In genomic region chr9:94607011-94607749, GRCm38 (mm10) we compare ENCODE assay signal across 12 mouse cellular contexts.
DNase-seq lines count a peak whose midpoint lies in the region; ATAC-seq and TF ChIP-seq lines count a peak whose summit lies in the region.
"Had no signal": no experiment of that assay in that cellular context is flagged by ENCODE, and none has a peak within 500 bp of the region (broad histone marks: within the 10 kb centered on the region; RNA-seq: fewer than 3 reads in every experiment).

No protein-coding gene starts in this region.

- H3K4me3 ChIP-seq in liver, embryonic 12.5 days = no peak overlapping the region
- H3K4me3 ChIP-seq in olfactory bulb, adult 2 months (ENCODE audit: insufficient read depth, low read depth, low read length) = no peak overlapping the region
- no peak overlapping the region for H3K4me3 ChIP-seq in kidney, embryonic 15.5 days (replicated peaks)
- H3K4me3 ChIP-seq in hindbrain, embryonic 12.5 days = no peak overlapping the region
- no peak overlapping the region for H3K4me3 ChIP-seq in forebrain, embryonic 11.5 days (ENCODE audit: low read depth, low read length)
- H3K4me3 ChIP-seq: heart, embryonic 10.5 days; midbrain, embryonic 12.5 days; neural tube, embryonic 15.5 days had no signal

- H3K4me1 ChIP-seq in liver, embryonic 12.5 days = peaks cover 7% of the 10 kb centered on the region
- peaks cover 5% of the 10 kb centered on the region for H3K4me1 ChIP-seq in olfactory bulb, adult 2 months (ENCODE audit: control insufficient read depth, insufficient read depth, low read length)
- no peaks in the 10 kb centered on the region for H3K4me1 ChIP-seq in kidney, embryonic 15.5 days
- H3K4me1 ChIP-seq in hindbrain, embryonic 12.5 days = peaks cover 4% of the 10 kb centered on the region
- peaks cover 2% of the 10 kb centered on the region; the same call in 1 of the 2 replicates for H3K4me1 ChIP-seq in forebrain, embryonic 11.5 days (replicated peaks; ENCODE audit: control insufficient read depth, insufficient read depth, low read length)
- H3K4me1 ChIP-seq: heart, embryonic 10.5 days had no signal

- DNase-seq in spleen, postnatal 4 days (ENCODE audit: low spot score in 2 of 2) = peak; percentile 2 to 36
- DNase-seq in spleen, postnatal 10 days (ENCODE audit: low spot score in 2 of 2) = no peak
- DNase-seq in brain, adult 2 months (ENCODE audit: low read depth, low spot score) = peak; percentile 78
- no peak for DNase-seq in forebrain, embryonic 11.5 days (ENCODE audit: low spot score)

- no peaks in the 10 kb centered on the region for H3K36me3 ChIP-seq in liver, embryonic 12.5 days
- no peaks in the 10 kb centered on the region for H3K36me3 ChIP-seq in kidney, embryonic 15.5 days
- no peaks in the 10 kb centered on the region for H3K36me3 ChIP-seq in hindbrain, embryonic 12.5 days
- no peaks in the 10 kb centered on the region for H3K36me3 ChIP-seq in forebrain, embryonic 11.5 days (ENCODE audit: control insufficient read depth, insufficient read depth, low read length)
- H3K36me3 ChIP-seq: heart, embryonic 10.5 days; midbrain, embryonic 12.5 days; neural tube, embryonic 15.5 days had no signal

- no peak for TF ChIP-seq POLR2A in olfactory bulb, adult 2 months (IDR thresholded peaks at IDR 0.05; ENCODE audit: insufficient read depth, low read depth, low read length)

- no peak overlapping the region for H3K9ac ChIP-seq in liver, embryonic 12.5 days
- H3K9ac ChIP-seq in kidney, embryonic 15.5 days = no peak overlapping the region
- no peak overlapping the region for H3K9ac ChIP-seq in hindbrain, embryonic 12.5 days
- no peak overlapping the region for H3K9ac ChIP-seq in forebrain, embryonic 11.5 days (ENCODE audit: low read length)
- H3K9ac ChIP-seq: midbrain, embryonic 12.5 days; neural tube, embryonic 15.5 days had no signal

- H3K4me2 ChIP-seq in liver, embryonic 12.5 days = no peak overlapping the region
- no peak overlapping the region for H3K4me2 ChIP-seq in kidney, embryonic 15.5 days
- no peak overlapping the region for H3K4me2 ChIP-seq in hindbrain, embryonic 12.5 days (replicated peaks)
- H3K4me2 ChIP-seq in forebrain, embryonic 11.5 days (ENCODE audit: low read depth, low read length, severe bottlenecking) = no peak overlapping the region
- H3K4me2 ChIP-seq: midbrain, embryonic 12.5 days; neural tube, embryonic 15.5 days had no signal

- no peak overlapping the region for H3K27ac ChIP-seq in liver, embryonic 12.5 days
- H3K27ac ChIP-seq in olfactory bulb, adult 2 months (ENCODE audit: insufficient read depth, low read depth, low read length) = 0 out of 2 replicates have a peak overlapping the region, but pooled peaks have one; percentile 29
- H3K27ac ChIP-seq in kidney, embryonic 15.5 days = no peak overlapping the region
- H3K27ac ChIP-seq in hindbrain, embryonic 12.5 days = no peak overlapping the region
- no peak overlapping the region for H3K27ac ChIP-seq in forebrain, embryonic 11.5 days (ENCODE audit: low read depth, low read length)
- H3K27ac ChIP-seq: heart, embryonic 10.5 days; midbrain, embryonic 12.5 days; neural tube, embryonic 15.5 days had no signal

- H3K9me3 ChIP-seq in liver, embryonic 12.5 days (replicated peaks) = no peaks in the 10 kb centered on the region
- H3K9me3 ChIP-seq in kidney, embryonic 15.5 days (replicated peaks) = no peaks in the 10 kb centered on the region
- no peaks in the 10 kb centered on the region for H3K9me3 ChIP-seq in hindbrain, embryonic 12.5 days (replicated peaks)
- H3K9me3 ChIP-seq in forebrain, embryonic 11.5 days (ENCODE audit: control insufficient read depth, low read length) = no peaks in the 10 kb centered on the region
- H3K9me3 ChIP-seq: heart, embryonic 10.5 days; midbrain, embryonic 12.5 days; neural tube, embryonic 15.5 days had no signal

- no peaks in the 10 kb centered on the region for H3K27me3 ChIP-seq in liver, embryonic 12.5 days (replicated peaks)
- no peaks in the 10 kb centered on the region for H3K27me3 ChIP-seq in kidney, embryonic 15.5 days
- H3K27me3 ChIP-seq in hindbrain, embryonic 12.5 days = no peaks in the 10 kb centered on the region
- H3K27me3 ChIP-seq in forebrain, embryonic 11.5 days (ENCODE audit: control insufficient read depth, insufficient read depth, low read length) = no peaks in the 10 kb centered on the region
- H3K27me3 ChIP-seq: midbrain, embryonic 12.5 days; neural tube, embryonic 15.5 days had no signal

- ATAC-seq in liver, embryonic 12.5 days = peak; percentile 75; the same call in 1 of the 2 replicates
- no peak for ATAC-seq in kidney, embryonic 15.5 days (replicated peaks; ENCODE audit: low FRiP score)
- no peak for ATAC-seq in hindbrain, embryonic 12.5 days (ENCODE audit: low FRiP score)
- ATAC-seq in forebrain, embryonic 11.5 days (replicated peaks; ENCODE audit: low FRiP score) = no peak
- ATAC-seq: lung, postnatal 0 days had no signal

- TF ChIP-seq CTCF in olfactory bulb, adult 2 months (IDR thresholded peaks at IDR 0.05; ENCODE audit: insufficient read depth, low read depth, low read length) = no peak

- WGBS in liver, embryonic 12.5 days (ENCODE audit: insufficient replicate concordance) = 57% methylated on average over 13 of the region's 13 CpGs
- 45% methylated on average over 13 of the region's 13 CpGs for WGBS in olfactory bulb, adult 2 months
- WGBS in kidney, embryonic 15.5 days = 71% methylated on average over 13 of the region's 13 CpGs
- 81% methylated on average over 13 of the region's 13 CpGs for WGBS in hindbrain, embryonic 12.5 days
- 87% methylated on average over 13 of the region's 13 CpGs for WGBS in forebrain, embryonic 11.5 days

Comparison
In these comparisons a context has a peak if more than half of its experiments do, and no peak if none do; other contexts are left out.
1. DNase-seq: peak in spleen, postnatal 4 days (2 of 2) and brain, adult 2 months (single experiment); none in spleen, postnatal 10 days (0 of 2) and forebrain, embryonic 11.5 days (single experiment).